Mouse (Mus musculus): ENCODE measurements at regions not wholly inside any gene's neighbourhood (a gene's known extent, or its start where the extent isn't known, plus 50 kb on each side); places are given as distances from the start of the nearest gene placed in this dataset.

DNA sequence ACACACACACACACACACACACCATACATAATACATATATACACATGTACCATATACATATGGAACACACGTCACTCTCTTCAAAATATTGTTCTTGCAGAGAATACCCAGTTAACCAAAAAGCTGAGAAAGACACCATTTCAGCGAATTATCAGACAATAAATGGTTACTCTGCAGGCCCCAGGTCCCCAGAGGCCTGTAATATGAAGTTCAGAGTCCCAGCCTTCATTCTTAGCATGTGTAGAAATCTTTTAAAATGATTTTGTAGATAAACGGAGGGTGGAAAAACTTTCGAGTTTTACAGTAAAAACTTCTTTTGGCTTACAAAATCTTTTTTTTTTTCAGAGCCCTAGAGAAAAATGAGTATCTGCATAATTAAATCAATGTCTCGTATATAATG is 58.7 kb upstream of the Sash1 start:
- DNase-seq (ENCODE audit: low spot score), result no peak

- DNase-seq (ENCODE audit: low spot score), result no peak
These were observed 57.8 kb upstream of the Sash1 start for GRCm38 (mm10) chr10:8943698-8944097.

DNA sequence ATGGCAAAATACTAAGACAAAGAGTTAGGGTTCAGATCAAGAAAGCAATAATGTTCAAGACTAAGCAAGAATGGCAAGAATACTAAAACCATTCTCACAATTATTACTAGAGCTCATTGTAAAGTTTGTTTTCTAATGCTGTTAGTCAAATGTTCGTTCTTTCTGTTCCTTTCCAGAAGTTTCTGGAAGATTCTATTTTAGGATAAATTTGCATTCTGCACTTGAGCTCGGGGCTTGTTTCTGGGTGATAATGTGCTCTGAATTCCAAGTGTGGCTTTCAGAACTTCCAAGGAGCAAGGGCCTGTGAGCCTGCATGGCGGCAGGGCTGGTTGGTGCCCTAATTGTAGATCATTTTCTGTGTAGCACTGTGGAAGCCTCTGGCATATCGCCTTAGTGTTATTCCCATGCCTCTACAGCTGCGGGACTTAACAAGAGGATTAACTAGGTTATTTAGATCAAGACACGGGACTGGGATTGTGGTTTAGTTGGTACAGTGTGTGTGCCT is 57.1 kb upstream of the Sash1 start:
- no peak for DNase-seq (ENCODE audit: low spot score)

GRCm38 (mm10) chr10:8936369-8936768 is 50.5 kb upstream of the Sash1 start:
- no peak for DNase-seq (ENCODE audit: low spot score)
